Mouse (Mus musculus) 416B (cell line): ENCODE measurements around the gene Scn2b.

ENCODE experiments used
- DNase-seq: peaks from one replicate; pipeline ENCODE4 v3.0.0; 2011; ENCODE audit warnings: low read depth

The Scn2b gene

DNA sequence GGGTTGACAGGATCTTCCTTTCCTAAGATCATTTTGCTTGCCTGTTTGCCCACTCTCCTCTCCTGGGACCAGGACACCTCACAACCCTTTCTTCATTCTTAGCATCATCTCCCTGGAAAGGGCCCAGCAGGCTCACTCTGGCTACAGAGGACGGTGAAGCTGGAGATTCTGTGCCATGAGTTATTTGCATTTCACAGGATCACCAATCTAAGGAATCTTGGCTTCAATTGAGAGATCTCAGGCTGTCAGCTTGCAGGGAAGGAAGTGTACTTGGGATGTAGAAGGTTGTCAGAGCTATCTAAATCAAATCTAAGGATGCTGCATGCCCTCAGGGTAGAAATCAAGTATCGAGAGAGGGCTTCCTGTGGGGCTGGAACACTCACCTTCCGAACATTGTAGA is 55.9 kb downstream of the Scn2b start:
- no peak for DNase-seq

DNA sequence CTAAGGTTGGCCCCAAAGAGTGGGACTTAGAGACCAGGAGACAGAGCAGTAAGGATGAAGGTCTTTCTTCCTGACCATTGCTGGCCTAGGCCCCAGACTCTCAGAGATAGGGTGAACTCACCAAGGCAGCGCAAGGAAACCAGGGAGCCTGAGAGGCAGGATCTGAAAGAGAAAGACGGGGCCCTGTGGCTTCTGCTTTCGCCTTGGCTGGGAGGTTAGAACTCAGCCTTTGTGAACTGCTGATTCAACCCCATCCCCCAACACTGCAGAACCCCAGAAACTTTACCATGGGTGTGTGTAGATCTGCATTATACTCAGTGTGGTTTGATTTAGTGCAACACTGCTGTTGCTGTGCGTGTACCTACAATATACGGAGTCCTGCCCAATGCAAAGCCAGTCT is 61.7 kb downstream of the Scn2b start:
- no peak for DNase-seq
